Mouse (Mus musculus) small intestine, adult 2 months (tissue): ENCODE results near the gene Olfr543.

Source experiments
- CTCF ChIP-seq: fragments of 200-500 bp; IDR thresholded peaks from 2 replicates; pipeline ENCODE4 v1.5.1; 2012; ENCODE audit warnings: low read depth, mild to moderate bottlenecking, control low read depth, inconsistent platforms, low read length, moderate library complexity, mixed read lengths; ENCODE audit not compliant: insufficient replicate concordance, insufficient read length; ENCODE audit errors: extremely low read depth
- POLR2A ChIP-seq: fragments of 200-500 bp; IDR thresholded peaks from 2 replicates; pipeline ENCODE4 v1.6.1; 2012; ENCODE audit warnings: low read depth, mild to moderate bottlenecking, control low read depth, inconsistent platforms, low read length, moderate library complexity

DNA sequence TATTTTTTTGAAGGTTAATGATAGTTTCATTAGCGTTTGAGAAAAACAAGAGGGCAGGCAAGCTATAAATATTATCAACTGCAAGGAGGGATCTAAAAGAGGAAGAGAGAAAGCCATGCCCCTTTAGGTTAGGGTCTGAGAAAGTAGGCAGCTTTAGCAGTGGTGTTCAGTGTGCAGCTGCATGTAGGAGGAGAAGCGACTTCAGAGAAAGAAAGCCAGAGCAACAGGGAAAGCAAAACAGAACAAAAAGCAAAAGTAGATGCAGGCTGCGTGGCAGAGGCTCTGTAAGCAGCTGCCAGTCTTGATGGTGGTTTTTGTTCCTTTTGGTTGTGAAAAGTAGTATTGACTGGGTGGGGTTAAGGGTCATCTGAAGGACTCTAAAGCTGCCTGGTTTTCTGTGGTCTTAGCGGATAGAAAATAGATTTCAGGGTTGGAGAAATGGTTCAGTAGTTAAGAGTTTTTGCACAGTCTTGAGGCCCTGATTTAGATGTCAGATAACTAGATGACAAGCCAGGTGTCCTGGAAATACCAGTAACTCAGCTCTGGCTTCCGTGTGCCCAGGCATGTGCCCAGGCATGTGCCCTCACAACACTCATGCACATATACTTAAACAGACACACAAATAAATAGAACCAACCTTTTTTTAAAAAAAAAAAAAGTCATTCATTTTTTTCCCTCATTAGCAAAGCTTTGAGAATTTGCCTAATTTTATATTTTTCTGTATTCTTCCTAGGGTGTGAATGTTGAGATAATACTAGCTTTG, 22.7 kb downstream of the Olfr543 start:
- TF ChIP-seq CTCF = no peak
- TF ChIP-seq POLR2A = no peak
